Mouse (Mus musculus) left cerebral cortex, adult 9 months (tissue): ENCODE measurements around the gene Clstn1.
A peak's percentile ranks its signal among the peaks of the same experiment; 100 is the strongest.

ENCODE experiments used
- DNase-seq, 2 experiments: peaks; one replicate each; pipeline ENCODE4 v3.0.0; 2022; ENCODE audit warnings: low spot score in 2 of 2

Clstn1 gene

DNA sequence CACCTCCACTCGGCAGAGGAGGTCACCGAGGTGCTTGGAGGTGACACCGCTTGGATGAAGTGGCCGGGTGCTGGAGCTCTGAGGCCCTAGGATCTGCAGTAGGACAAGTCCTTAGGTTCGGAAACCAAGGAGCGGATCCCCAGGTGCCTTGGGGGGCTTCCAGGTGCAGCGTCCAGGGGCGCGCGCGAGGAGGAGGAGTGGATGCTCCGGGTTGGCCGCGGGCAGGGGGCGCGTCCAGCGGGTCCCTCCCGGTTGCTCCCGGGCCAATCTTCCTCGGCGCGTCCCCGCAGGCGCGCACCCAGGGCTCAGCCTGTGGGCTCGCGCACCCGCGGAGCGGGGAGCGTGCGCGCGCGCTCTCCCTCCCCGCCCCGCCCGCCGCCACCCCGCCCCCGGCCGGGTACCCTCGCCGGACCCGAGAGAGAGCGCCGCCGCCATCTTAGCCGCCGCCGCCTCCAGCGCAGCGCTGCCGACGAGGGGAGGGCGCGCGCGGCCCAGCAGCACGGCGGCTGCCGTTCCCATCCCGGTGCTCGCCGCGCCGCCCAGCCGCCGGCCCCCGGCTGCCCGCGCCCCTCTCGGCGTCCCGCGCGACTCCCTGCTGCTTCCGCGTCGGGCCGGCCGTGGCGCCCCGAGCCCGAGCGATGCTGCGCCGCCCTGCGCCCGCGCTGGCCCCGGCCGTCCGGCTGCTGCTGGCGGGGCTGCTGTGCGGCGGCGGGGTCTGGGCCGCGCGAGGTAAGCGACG, at the start of gene Clstn1:
TSS of gene Clstn1 (plus strand) at position 425 of the 739 bp plus-strand sequence.
- peak in 1 of 2 experiments; percentile 51 for DNase-seq

DNA sequence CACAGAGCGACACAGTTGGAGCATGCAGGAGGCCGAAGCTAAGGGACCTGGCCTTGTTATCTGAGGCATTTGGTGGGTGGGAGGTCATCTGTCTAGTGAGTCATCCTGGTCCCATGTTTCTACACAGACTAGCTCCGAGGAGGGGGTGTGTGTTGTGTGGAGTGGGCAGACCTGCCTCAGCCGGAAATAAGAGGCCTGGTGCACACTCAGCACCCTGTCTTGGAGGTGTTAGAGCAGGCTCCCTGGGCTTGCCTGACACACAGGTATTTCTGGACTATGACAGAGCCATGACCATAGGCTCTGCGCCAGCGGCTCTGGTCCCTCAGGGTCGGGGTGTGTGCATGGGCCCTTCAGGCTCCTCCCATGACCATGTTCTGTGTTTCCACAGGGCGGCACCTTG, 46.8 kb upstream of the Clstn1 start:
- no peak for DNase-seq

DNA sequence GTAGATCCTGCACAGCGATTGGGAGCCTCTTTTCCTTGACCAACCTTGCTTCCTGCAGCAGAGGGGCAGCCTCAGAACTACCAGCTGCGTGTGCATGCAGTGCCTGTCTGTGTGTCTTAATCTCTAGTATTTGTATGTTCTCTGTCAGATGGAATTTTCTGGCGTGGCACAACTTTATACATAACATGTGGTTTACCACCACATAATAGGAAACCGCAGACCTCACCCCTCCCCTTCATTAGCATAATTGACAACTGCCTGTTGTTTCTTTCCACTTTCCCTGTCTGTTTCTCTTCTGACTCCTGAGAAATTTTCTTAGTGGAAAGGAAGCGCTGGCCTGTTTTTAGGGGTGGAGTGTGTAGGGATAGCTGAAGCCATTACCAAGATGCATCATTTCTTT, 44.3 kb upstream of the Clstn1 start:
- no peak for DNase-seq

DNA sequence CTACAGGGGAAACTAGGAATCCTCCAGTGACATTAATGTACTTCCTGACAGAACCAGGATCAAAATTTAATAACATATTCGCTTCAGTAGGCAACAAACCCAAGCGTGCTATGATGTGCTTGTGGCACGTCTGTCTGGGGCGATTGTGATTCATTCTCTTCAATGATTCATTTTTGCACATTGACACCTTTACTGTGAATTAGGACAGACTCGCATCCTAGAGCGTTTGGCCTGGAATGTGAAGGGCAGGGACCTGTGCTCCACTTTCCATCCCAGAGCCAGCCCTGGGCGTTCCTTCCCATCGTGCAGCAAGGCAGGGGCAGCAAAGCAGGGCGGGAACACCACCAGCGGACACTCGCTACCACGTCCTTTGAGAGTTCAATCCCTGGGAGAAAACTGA, 43.8 kb upstream of the Clstn1 start:
- DNase-seq, result no peak

DNA sequence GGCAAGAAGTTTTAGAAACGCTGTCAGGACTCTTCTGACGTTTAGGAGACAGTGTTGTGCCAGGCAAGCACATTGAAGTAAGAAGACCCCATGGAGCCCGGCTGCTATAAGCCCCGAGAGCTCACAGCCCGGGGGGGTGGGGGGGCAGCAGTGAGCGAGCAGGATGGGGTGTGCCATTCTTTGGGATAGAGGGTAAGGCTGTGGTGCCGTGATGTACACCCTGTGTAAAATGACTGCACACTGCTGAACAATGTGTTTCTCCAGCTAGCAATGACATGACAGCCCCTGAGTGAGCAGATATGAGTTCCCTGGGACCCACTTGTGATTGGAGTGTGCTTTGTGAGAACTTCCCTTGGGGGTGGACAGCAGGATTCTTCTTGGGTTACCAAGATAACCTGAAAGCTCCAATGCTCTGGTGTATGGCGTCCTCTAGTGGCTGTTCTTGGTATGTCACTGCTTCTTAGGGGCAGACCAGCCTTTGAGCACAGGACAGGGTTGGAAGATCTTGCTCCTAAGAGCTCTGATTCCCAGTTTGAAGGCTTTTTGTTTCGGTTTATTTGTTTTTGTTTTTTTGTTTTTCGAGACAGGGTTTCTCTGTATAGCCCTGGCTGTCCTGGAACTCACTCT, 43.2 kb upstream of the Clstn1 start:
- DNase-seq, result peak in 1 of 2 experiments; percentile 93

DNA sequence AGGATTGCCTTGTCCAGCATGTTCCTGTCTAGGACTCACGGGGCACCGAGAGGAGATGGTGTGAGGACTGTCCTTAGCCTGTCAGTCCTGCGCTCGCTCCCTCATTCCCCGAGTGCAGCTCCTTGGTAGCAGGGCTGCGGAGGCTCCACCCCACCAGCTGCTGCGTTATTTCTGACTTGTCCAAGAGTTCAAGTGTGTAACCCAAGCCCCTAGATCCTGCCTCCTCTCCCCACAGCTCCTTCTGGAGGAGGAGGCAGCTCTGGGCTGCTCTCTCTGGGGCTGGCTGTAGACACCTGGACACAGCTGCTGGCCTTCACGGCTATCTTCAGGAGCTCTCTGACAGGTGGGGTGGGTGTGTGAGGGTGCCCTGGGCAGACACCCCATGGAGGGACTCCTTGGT, 41.4 kb upstream of the Clstn1 start:
- no peak for DNase-seq

DNA sequence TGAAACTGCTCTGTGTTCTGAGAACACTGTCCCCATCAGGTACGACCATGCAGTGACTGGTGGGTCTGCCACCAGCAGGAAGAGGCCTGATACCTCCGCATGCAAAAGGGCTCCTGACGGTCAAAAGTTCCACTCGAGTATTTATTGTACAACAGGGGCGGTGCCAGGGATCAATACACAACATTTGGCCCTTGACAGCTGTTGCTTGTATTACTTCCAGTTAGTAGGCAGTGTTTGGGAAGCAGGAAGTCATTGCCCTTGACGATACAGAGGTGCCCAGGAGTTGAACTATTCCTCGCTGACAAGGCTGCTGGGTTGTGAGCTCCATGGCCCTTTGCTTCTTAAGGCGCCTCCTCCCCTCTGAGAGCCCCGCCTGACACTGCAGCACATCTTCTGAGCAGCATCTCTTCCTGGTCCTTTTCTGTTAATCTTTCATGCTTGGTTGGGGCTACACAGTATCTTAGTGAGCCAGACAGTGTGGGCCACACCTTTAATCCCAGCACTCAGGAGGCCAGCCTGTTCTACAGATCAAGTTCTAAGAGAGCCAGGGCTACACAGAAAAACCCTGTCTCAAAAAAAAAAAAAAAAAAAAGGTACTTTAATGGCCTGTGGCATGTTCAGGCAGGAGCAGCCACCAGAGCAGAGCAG, 39.3 kb upstream of the Clstn1 start:
- DNase-seq, result no peak

DNA sequence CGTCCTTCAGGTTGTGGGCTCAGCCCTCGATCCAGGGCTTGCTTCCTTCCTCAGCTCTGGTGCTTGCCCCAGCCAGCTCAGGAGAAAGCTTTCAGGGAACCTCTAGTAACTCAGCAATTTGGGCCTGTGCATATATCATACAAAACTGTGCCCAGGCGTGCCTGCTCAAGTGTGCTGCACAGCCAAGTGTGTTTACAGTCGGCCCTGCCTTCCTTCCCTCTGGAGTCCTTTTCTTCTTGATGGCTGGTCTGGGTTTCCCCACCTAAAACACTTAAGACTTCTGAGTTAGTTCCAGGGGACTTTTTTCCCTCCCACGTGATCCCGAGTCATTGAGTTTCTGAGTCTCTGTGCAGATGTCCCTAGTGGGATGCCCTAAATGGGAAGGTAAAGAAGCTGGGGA, 38.7 kb upstream of the Clstn1 start:
- DNase-seq, result no peak

DNA sequence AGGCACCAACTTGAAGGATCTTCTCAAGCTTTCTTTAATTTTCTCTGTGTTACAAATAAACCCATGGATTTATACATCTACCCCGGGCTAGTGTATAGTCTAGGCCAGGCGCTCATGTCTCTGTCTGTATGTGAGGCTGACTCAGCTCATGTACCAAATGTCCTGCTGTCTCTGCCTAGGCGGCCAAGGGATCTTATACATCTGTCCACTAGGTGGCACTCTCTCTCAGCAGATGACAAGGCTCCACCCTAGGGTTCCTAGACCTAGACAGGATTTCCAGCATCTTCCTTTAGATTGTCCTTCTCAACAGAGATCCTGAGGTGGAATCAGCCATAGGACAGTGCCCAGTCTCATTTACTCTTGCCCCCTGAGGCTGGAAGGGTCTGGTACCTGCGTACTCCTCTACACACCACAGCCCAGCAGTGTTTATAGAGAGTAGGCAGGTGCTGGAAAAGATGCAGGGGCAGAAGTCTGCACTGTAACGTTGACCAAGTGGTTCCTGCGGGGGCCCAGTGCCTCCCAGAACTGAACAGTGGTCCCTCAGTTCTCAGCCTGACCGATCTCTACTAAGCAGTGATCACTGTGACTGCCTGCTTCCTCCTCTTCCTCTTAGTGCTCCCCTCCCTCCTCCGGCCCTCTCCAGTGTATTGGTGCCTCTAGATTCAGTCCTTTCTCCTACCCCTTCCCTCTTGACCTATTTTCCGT, 36.9 kb upstream of the Clstn1 start:
- DNase-seq, result peak; percentile 75 to 96

DNA sequence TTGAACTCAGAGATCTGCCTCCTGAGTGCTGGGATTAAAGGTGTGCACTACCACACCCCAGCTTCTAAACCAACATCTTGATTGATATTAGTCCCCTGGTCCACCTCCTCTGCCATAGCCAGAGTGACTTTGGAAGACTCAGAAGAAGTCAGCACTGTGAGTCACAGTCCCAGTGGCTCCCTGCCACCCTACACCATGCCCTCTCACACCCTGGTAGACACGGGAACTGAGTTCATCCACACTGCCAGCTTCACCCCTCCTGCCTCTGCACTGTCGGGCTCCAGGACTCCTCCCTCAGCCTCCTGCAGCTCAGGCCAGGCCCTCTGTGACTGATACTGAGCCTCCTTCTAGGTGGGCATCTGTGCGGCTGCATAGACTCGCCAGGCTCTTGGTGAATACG, 35.4 kb upstream of the Clstn1 start:
- no peak for DNase-seq

DNA sequence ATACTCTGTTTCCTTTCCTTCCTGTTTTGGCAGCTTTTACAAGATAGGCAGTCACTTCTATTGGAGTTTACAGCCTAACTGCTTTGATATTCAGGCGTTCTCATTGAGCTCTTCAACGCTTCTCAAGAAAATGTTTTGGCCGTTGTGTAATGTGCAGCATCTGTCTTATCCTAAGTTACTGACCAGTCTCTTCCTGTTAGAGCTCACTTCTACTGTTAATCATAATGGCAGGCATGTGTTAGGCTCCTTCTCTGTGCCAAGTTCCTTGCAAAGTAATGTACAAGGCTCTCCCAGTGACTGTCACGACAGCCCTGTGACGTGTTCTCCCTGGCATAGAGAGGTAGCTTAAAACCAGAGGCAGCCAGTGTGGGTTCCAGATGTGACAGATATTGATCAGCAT, 34.6 kb upstream of the Clstn1 start:
- no peak for DNase-seq

DNA sequence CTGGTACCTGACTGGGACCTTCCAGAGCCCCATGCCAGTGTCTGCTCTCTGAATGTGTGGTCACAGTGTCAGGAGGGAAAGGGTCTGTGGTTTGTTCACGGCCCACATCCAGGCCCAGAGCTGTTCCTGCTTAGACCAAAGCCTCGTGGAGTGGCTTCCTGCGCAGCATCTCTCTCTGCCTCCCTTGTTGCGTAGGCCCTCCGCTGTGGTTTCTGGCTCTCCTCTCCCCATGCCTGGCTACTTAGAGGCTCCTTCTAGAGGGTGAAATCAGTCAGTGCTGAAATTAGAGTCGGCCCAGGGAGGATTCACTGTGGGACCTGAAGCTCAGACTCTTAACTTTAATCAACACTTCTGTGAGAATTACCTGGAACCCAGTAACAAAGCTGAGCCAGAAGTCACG, 32.4 kb upstream of the Clstn1 start:
- DNase-seq, result no peak

DNA sequence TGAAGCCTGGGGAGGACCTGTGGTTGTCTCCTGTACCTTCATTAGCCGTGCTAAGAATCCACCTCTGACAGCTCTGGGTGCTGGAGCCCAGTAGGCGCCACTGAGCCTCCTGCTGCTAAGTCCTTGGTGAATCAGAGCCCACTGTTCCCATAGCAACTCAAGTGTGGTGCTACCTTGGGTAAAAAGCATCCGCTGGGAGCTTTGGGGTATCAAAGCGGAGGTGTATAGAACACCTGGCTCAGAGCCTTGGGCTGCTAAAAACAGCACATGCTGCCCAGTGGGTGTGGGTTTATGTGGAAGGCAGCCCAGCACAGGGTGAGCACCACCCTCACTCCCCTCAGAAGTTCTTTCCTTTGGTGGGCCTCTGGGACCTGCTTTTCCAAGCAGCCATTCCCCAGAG, 30.2 kb upstream of the Clstn1 start:
- DNase-seq, result peak; percentile 83 to 90

DNA sequence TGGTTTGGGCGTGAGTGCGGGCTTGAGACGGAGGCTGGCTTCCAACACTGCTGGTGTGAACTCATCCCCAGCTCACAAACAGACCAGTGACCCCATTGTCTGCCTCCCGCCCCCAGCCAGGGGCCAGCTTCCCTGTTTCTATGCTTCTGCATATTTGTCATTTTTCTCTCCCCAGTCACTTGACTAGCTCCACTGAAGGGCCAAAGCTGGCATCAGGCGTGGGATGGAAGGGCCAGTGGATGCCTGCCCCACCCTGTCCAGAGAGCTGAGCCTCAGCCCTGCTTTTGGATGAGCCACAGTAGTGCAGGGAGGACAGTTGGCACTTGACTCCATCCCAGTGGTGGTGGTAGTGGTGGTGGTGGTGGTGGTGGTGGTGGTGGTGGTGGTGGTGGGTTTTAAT, 28.4 kb upstream of the Clstn1 start:
- no peak for DNase-seq

DNA sequence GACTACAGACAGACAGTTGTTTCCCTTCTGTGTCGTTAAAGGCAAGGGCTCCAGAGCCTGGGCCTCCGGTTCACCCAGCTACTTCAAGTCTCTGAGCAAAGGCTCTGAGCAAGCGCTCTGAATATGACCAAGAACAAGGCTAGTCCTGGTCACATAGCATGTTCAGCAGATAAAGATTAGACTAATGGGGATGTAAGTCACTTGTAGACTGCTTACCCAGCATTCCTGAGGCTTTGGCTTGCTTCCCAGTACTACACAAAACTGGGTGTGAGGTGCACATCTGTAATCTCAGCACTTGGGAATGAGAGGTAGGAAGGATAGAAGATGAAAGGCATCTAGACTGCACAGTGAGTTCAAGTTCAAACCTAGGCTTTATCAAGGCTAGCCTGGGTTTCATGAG, 27.9 kb upstream of the Clstn1 start:
- DNase-seq, result no peak

DNA sequence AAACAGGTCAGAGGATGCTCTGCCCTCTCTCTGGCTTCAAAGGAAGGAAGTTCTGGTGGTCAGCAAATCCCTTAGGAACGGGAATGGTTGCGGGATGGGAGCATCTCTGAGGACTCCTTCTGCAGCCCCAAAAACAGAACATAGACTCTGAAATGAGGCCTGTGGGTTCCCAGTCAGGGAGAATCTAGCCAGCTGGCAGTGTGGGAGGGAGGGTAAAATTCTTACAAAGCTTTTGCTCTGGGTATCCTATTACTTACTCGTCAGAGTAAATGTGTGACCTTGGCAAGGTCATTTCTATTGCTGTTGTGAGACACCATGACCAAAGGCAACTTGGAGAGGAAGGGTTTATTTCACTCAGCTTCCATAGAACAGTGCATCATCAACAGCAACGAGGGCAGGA, 24.9 kb upstream of the Clstn1 start:
- peak in 1 of 2 experiments; percentile 77 for DNase-seq

DNA sequence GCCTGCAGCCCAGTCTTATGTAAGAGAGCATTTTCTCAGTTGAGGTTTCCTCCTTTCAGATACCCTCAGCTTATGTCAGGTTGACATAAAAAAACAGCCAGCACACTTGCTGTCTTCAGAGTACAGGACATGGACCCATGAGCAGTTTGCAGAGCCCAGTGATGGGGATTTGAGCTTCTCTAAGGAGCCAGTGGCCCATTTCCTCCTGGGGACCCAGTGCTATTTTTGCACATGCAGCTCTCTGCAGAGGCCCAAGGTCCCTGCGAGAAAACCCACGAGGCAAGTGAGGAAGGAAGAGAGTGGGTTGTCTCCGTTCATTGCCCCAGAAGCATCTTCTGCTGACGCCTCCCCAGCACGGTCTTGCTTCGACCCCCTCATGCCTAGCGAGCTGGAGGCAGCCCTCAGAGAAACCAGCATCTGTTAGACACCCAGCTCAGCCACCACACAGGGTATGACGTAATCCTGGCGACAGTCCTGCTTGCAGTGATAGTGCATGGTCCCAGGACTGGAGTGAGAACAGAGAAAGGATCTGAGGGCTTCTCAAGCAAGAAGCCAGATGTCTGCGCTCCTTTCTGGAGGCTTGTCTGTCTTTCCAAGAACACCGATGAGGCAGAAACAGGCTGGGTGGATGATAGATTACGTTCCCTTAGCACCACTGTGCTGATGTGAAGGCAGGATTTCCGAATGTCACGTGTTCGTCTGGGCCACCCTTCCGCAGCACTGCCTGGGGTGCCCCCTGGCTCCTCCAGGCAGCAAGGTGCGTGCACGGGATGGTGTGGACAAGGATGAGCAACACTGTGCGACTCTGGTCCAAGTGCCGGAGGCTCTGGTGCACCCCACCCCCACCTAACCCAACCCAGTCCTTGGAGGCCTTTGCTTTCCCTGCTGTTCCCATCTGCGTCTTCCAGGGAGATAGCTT, 24.0 kb upstream of the Clstn1 start:
- peak; percentile 69 to 93 for DNase-seq

DNA sequence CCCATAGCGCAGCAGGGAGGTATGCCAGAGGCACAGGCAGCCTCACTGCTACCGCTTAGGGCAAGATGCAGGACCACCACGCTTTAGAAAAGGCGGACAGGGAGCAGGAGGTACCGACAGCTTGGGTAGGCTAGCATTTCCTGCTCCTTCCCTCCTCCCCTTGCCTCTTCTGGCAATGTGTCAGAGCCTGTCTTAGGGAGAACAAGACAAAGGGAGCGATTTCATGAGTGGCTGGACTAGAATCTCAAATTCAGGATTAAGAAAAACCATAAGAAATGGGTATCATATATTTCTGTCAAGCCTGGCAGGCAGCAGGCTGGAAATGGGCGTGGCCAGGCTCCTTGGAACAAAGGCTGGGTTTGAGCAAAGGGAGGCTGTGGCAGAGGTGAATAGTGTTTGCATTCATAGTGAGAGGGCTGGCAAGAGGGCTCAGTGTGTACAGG, 23.3 kb upstream of the Clstn1 start:
- DNase-seq, result peak in 1 of 2 experiments; percentile 59

DNA sequence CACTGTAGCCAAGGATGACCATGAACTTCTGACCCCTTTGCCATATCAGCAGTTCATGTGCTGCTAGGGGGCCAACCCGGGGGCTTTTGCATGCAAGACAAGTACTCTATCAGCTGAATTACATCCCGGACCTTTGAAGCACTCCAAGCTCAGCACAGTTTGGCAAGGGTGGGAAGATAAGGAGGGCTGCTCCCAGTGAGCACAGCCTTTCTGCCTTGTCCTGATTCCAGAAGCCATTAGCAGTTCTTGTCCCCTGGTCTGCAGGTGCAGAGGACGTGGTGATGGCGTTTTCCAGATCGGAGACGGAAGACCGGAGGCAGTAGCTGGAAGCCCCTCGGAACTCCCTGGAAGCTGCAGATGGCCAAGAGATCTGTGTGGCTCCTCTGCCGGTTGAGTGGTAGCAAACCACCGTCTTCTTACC, 22.3 kb upstream of the Clstn1 start:
- no peak for DNase-seq

DNA sequence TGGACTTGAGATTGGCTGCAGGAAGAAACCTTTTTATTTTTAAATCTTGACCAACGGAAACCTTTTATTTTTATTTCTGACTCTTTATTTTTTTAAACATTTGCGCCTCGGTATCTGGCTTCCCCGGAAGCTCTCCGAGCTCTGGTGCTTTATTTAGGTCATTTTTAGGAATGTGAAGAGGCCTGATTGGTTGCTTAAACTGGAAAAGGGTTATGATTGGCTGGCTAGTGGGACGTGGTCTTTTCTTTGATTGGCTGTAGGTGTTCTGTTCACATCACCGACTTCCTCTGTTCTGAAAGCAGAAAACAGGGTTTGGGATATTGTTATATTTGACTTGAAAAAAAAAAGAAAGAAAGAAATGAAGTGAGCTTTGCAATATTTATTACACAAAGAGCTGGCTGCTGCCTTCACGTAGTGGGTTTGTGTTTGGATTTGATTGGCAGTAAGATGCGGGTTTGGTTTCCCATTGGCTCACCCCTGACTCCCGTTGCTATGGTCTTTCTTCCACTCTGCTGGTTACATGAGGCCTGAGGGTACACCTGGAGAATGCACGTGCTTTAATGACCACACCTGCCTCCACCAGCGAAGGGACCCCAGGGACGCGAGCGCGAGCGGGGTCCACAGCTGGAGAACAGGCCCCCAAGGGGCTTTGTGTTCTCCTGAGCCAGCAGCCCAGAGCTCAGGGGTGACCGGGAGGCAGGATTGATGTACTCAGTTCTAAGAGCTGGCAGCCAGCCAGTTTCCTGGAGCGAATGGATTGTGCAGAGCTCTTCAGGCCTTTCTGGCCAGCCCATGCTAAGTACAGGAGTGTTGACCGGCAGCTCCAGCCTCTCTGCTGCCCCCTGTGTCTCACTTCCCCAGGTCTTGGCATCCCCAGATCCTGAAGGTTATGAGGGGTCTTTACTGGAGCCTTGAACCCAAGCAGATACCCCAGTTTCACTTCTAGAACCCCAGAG, 21.5 kb upstream of the Clstn1 start:
- DNase-seq, result peak in 1 of 2 experiments; percentile 67
